Mouse (Mus musculus) liver, adult 2 months (tissue): Measurements from ENCODE around the gene Ankrd13c.

Source experiments
- CTCF ChIP-seq: fragments of 200-500 bp; IDR thresholded peaks from 2 replicates; pipeline ENCODE4 v1.5.1; 2011; ENCODE audit warnings: low read depth, low read length, control low read depth
- POLR2A ChIP-seq: fragments of 200-500 bp; IDR thresholded peaks from 2 replicates; pipeline ENCODE4 v1.6.1; 2011; ENCODE audit warnings: low read length, control low read depth; ENCODE audit not compliant: insufficient read depth; ENCODE audit errors: extremely low read depth

DNA sequence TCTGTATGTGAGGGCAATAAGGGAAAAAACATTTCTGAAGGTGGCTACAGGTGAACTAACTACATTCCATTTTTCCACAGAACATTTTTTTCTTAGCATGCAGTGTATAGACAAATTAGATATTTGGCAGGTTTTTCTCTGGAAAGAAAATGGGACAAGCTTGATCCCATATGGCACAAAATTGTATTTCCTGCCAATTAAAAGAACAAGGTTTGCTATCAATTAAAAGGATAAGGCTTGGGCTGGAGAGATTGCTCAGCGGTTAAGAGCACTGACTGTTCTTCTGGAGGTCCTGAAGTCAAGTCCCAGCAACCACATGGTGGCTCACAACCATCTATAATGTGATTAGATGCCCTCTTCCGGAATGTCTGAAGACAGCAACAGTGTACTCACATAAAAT is 8.4 kb downstream of the Ankrd13c start:
- TF ChIP-seq CTCF (no peak), POLR2A (no peak)
